Mouse (Mus musculus): ENCODE measurements around the gene Rps3a1. TPM values are rescaled to one million over a fixed set of nuclear protein-coding genes. Genes with fewer than 3 reads are reported as not detected.

Rps3a1 gene
- 1,198 and 1,219 TPM in 2 replicates for polyA plus RNA-seq (2016; fragmentation: Nextera tagmentation; extraction: Ambion mirVana)

DNA sequence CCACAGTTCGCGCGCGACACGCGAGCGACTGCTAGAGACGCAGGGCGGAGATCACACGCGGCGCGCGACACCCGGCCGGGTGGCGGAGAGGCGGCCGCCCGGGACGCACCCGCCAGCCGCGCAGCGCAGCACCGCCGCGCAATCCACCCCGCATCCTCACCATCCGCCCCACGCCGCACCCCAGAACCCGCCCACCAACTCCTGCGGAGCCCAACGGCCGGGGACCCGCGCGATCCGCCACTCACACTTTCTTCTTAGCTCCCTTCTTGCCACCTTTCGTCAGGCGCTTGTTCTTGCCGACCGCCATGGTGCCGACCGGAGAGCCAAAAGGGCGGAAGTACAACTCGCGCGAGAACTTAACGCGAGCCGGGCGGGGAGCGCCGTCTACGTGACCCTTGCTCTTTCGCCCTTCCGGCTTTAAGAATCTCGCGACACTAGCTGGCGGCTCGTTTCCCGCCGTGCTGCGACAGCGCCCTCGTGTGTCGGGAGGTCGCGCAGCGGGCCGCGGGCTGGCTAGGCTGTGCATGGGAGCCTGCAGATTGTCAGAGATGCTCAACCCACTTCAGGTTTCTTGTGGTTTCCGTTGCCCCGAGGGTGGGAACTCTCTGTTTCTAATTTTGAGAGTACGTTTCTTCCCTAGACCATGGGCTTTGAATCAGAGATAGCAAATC is at the start of gene Rps3a1:
TSS of gene Rps3a1 (minus strand) at position 440 of the 671 bp plus-strand sequence.
- Histone ChIP-seq H3K27ac (replicated peaks) (peak within 1 kb of the TSS; percentile 97), H3K9me3 (no peaks in the 10 kb centered on the region), H3K4me3 (peak within 1 kb of the TSS; percentile 92), H3K4me1 (peaks cover 26% of the 10 kb centered on the region), H3K27me3 (replicated peaks; ENCODE audit: low read depth, poor library complexity, severe bottlenecking) (no peaks in the 10 kb centered on the region), H3K36me3 (replicated peaks) (peaks cover 41% of the 10 kb centered on the region)
- WGBS, result under 1% methylated on average over 77 of the region's 77 CpGs
- DNase-seq (ENCODE audit: low spot score), result peak; percentile 99

DNA sequence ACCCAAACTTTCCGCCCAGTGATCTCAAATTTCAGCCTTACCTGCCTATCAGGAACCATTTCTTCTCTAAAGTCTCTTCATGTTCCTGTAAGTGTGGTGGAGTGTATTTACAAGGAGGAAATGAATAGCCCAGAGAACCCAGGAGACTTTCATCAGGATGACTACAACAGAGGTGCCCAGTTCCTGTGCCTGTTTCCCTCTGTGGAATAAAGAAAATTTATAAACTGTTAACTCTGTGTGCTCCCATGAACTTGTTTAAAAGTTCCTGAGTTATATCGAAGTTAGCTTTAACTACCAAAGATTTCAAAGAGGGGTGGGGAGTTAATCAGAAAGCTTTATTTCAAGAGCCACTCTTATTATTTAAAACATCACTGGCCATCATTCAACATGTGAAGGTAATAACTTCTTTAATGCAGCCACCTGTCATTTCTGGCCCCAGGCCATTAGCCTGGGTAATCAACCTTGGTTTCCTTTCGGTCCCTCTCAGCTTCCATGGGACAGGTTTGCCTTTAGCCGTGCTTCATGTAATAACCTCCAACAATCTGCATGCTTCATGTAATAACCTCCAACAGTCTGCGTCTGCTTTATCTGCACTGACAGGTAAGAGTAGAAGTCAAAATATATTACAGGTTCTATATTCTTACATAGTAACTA is 45.4 kb upstream of the Rps3a1 start:
- no peak overlapping the region for H3K4me3 ChIP-seq
- H3K27me3 ChIP-seq (replicated peaks; ENCODE audit: low read depth, poor library complexity, severe bottlenecking), result no peaks in the 10 kb centered on the region
- DNase-seq (ENCODE audit: low spot score), result no peak
- H3K9me3 ChIP-seq, result no peaks in the 10 kb centered on the region
- H3K27ac ChIP-seq (replicated peaks), result no peak overlapping the region
- WGBS, result 68% methylated on average over 5 of the region's 5 CpGs
- H3K4me1 ChIP-seq, result peaks cover 13% of the 10 kb centered on the region
- no peaks in the 10 kb centered on the region for H3K36me3 ChIP-seq (replicated peaks)

DNA sequence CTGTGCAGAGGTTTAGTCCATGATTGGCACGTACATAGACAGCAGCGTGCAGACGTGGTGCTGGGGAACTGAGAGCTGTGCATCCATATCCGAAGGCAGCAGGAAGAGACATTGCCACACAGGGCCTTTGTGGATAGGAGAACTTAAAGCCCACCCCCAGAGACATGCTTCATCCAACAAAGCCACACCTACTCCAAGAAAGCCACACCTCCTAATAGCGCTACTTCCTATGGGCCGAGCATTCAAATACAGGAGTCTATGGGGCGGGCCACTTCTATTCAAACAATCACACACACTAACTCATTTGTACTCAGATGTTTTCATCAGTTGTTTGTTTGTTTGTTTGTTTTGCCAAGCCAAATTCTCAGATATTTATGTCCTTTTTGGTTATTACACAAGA is 42.0 kb upstream of the Rps3a1 start:
- Histone ChIP-seq H3K27ac (replicated peaks) (no peak overlapping the region), H3K4me1 (peaks cover 13% of the 10 kb centered on the region), H3K9me3 (no peaks in the 10 kb centered on the region), H3K27me3 (replicated peaks; ENCODE audit: low read depth, poor library complexity, severe bottlenecking) (no peaks in the 10 kb centered on the region), H3K4me3 (no peak overlapping the region), H3K36me3 (replicated peaks) (no peaks in the 10 kb centered on the region)
- 87% methylated on average over 7 of the region's 7 CpGs for whole genome bisulfite sequencing
- no peak for DNase-seq (ENCODE audit: low spot score)

DNA sequence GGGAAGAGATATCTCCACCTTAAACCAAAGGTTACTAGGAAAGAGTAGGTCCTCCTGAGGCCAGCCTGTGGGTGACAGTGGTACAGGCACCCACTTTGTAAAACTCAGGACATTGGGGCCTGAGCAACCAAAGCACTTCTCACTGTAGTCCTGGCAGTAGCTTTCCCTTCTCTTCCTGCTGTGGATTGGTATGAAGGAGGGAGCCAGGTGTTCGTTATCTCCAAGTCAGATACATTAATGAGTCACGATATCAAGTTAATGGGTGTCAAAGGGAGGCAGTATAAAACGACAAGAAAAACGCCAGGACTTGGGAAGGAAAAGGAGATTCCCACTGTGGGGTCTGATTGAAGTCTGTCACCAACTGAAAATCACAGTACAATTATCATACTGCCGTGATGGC is 38.6 kb upstream of the Rps3a1 start:
- Histone ChIP-seq H3K4me3 (no peak overlapping the region), H3K4me1 (no peaks in the 10 kb centered on the region), H3K9me3 (no peaks in the 10 kb centered on the region), H3K36me3 (replicated peaks) (no peaks in the 10 kb centered on the region), H3K27me3 (replicated peaks; ENCODE audit: low read depth, poor library complexity, severe bottlenecking) (no peaks in the 10 kb centered on the region), H3K27ac (replicated peaks) (no peak overlapping the region)
- no peak for DNase-seq (ENCODE audit: low spot score)
- 76% methylated on average over 5 of the region's 5 CpGs for WGBS

DNA sequence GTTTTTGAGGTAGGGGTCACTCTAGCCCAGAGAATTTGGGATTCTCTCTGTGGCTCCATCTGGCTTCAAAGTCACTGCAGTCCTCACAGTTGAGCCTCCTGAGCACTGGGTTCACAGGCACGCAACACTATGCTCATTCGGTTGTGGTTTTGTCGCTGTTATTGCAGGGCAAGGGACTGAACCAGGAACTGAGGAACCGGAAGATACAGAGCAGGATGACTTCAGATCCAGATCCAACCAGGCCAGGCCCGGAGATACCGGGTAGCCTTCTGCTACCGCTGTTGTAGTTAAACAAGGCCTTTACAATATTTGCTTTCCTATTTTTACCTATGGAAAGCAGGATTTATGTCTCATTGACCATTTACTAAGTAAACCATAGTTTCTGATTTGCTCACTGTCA is 37.2 kb upstream of the Rps3a1 start:
- H3K4me1 ChIP-seq, result no peaks in the 10 kb centered on the region
- no peaks in the 10 kb centered on the region for H3K9me3 ChIP-seq
- 87% methylated on average over 7 of the region's 7 CpGs for WGBS
- no peak for DNase-seq (ENCODE audit: low spot score)
- no peak overlapping the region for H3K4me3 ChIP-seq
- H3K36me3 ChIP-seq (replicated peaks), result no peaks in the 10 kb centered on the region
- no peak overlapping the region for H3K27ac ChIP-seq (replicated peaks)
- no peaks in the 10 kb centered on the region for H3K27me3 ChIP-seq (replicated peaks; ENCODE audit: low read depth, poor library complexity, severe bottlenecking)

DNA sequence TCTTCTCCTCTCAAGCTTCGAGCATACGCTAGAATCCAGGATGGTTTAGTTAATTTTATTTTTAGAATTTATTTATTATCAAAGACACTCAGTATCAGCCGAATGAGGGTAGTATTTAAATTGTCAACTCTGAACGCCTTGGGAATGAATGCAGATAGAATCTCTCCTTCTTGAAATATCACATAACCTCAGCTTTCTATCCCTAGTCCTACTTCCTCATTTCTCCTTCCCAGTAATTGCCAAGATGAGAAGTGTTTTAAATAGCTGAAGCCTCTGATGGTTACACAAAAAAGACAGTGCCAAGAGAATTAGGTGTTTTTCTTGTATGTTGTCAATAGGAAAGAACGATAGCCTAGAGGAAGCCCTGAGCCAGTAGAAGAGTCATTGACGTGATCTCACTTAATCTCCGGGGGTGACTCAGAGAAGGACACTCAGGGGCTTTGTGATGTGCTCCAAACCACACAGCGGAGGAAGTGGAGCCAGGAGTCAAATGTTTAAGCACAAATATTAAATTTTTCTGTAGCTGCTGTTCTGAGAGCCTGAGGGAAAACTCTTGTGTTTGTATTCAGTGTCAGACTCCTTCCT is 26.4 kb upstream of the Rps3a1 start:
- no peak overlapping the region for H3K4me3 ChIP-seq
- H3K9me3 ChIP-seq, result no peaks in the 10 kb centered on the region
- H3K36me3 ChIP-seq (replicated peaks), result no peaks in the 10 kb centered on the region
- no peak for DNase-seq (ENCODE audit: low spot score)
- WGBS, result 75% methylated on average over 8 of the region's 8 CpGs
- no peaks in the 10 kb centered on the region for H3K4me1 ChIP-seq
- no peaks in the 10 kb centered on the region for H3K27me3 ChIP-seq (replicated peaks; ENCODE audit: low read depth, poor library complexity, severe bottlenecking)
- no peak overlapping the region for H3K27ac ChIP-seq (replicated peaks)

DNA sequence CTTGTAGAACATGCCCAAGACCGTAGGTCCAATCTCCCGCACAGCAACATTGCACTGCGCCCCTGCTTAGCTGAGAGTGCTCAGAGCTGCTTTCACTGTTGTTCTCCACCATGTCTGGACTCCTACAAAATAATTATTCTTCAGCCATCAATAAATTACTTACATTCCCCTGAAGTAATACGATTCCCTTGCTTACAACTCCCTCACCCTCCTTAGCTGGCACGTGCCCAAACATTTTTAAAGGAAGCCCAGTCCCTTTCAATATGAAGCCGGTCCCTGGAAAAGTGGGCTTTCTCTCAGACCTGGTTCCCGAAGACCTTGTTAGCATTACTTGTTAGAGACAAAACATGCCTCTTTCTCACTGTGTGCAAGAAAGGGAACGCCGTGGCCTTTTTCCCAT is 7.0 kb upstream of the Rps3a1 start:
- no peak for DNase-seq (ENCODE audit: low spot score)
- Histone ChIP-seq H3K36me3 (replicated peaks) (no peaks in the 10 kb centered on the region), H3K9me3 (no peaks in the 10 kb centered on the region), H3K4me1 (peaks cover 10% of the 10 kb centered on the region), H3K27me3 (replicated peaks; ENCODE audit: low read depth, poor library complexity, severe bottlenecking) (no peaks in the 10 kb centered on the region), H3K27ac (replicated peaks) (no peak overlapping the region), H3K4me3 (no peak overlapping the region)
- WGBS, result 76% methylated on average over 9 of the region's 9 CpGs

DNA sequence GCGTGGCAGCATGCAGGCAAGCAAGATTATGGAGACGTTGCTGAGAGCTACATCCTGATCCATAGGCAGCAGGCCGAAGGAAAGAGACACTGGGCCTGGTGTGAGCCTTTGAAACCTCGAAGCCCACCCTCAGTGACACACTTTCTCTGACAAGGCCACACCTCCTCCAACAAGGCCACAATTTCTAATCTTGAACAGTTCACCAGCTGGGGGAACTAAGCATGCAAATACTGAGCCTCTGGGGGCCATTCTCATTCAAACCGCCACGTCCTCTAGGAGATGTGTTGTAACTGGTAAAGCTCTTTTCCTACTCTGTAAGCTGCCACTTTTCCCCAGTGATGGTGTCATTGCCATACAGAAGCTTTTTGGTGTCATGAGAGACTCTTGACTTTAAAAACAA is 6.6 kb upstream of the Rps3a1 start:
- no peak overlapping the region for H3K27ac ChIP-seq (replicated peaks)

DNA sequence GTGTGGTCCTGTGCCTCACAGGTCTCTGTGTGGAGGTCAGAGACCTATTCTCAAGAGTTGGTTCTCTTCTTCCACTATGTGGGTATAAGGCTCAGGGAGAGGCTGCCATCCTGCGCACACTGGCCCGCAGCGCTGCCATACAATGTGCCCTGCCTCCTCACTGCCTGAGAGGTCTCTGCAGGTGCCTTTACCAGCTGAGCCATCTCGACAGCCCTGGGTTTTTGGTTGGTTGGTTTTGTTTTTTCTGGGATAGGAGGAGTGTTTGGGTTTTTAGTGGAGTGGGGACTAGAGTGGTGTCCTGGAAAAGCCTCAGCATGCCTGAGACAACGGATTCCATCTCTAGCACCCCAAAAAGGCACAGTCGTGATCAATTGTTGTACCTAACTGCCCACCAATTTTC is 841 bp upstream of the Rps3a1 start:
- peaks cover 32% of the 10 kb centered on the region for H3K36me3 ChIP-seq (replicated peaks)
- peaks cover 26% of the 10 kb centered on the region for H3K4me1 ChIP-seq
- no peak for DNase-seq (ENCODE audit: low spot score)
- H3K27ac ChIP-seq (replicated peaks), result peak overlapping the region; percentile 97
- peak overlapping the region; percentile 92 for H3K4me3 ChIP-seq
- 80% methylated on average over 6 of the region's 6 CpGs for WGBS
- no peaks in the 10 kb centered on the region for H3K27me3 ChIP-seq (replicated peaks; ENCODE audit: low read depth, poor library complexity, severe bottlenecking)
- H3K9me3 ChIP-seq, result no peaks in the 10 kb centered on the region

More for the DNA sequence above, 6.6 kb upstream of the Rps3a1 start:
- 76% methylated on average over 6 of the region's 6 CpGs for WGBS
- no peak overlapping the region for H3K4me3 ChIP-seq
- H3K9me3 ChIP-seq, result no peaks in the 10 kb centered on the region
- no peak for DNase-seq (ENCODE audit: low spot score)
- H3K4me1 ChIP-seq, result peaks cover 10% of the 10 kb centered on the region
- no peaks in the 10 kb centered on the region for H3K36me3 ChIP-seq (replicated peaks)
- no peaks in the 10 kb centered on the region for H3K27me3 ChIP-seq (replicated peaks; ENCODE audit: low read depth, poor library complexity, severe bottlenecking)

DNA sequence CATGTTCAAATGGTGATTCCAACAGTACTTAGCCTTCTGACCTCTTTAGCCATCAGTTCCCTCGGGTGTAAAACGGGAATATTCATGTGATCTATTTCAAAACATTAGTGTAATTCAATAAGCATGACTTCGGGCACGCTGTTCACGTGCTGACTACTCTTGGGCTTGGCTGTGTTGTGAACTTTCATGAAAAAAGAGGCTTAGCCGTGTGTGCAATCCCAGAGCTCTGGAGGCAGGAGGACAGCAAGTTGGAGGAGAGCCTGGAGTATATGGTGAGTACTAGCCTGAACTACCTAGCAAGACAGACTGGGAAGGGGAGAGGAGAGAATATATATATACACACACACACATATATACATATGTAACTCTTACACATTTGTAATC is 424 bp upstream of the Rps3a1 start:
- H3K4me3 ChIP-seq, result peak overlapping the region; percentile 92
- H3K27me3 ChIP-seq (replicated peaks; ENCODE audit: low read depth, poor library complexity, severe bottlenecking), result no peaks in the 10 kb centered on the region
- peak overlapping the region; percentile 97 for H3K27ac ChIP-seq (replicated peaks)
- H3K4me1 ChIP-seq, result peaks cover 26% of the 10 kb centered on the region
- WGBS, result 26% methylated on average over 6 of the region's 6 CpGs
- peaks cover 36% of the 10 kb centered on the region for H3K36me3 ChIP-seq (replicated peaks)
- no peaks in the 10 kb centered on the region for H3K9me3 ChIP-seq
- DNase-seq (ENCODE audit: low spot score), result no peak

DNA sequence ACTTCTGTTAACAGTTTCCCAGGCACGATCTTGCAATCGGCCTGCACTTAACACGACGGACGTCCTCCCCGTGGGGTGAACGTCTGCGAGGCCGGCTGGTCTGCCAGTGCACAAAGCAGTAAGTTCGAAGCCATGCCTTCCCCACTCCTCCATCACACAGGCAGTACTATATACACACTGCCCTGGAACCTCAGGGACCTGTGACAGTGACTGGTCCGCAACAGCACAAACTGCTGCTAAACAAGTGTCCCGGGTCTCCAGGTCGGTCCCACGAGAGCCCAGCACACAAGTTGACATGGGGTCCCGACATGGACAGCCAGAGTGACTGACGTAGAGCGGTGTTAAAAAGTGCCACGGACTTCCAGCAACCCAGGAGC is 628 bp downstream of the Rps3a1 start:
- Histone ChIP-seq H3K9me3 (no peaks in the 10 kb centered on the region), H3K27ac (replicated peaks) (peak overlapping the region; percentile 97), H3K36me3 (replicated peaks) (peaks cover 47% of the 10 kb centered on the region), H3K27me3 (replicated peaks; ENCODE audit: low read depth, poor library complexity, severe bottlenecking) (no peaks in the 10 kb centered on the region), H3K4me1 (peaks cover 26% of the 10 kb centered on the region), H3K4me3 (peak overlapping the region; percentile 92)
- under 1% methylated on average over 18 of the region's 18 CpGs for WGBS
- no peak for DNase-seq (ENCODE audit: low spot score)

DNA sequence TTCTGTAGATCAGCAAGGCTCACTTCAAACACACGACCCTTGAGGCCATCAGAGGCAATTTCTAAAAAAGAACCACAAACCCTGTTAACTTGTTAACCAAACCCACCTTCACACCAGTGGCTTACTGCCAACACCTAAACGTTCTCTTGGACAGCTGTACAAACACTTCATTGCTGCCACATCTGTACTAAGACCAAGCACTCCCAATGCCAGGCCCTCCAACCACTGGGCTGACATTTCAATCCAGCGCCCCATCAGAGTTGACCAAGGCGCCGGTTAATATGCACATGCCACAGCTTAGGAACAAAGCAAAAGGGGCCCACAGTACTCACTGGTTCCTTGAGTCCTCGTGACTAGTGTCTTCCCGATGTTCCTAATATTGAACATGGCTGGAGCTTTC is 1.1 kb downstream of the Rps3a1 start:
- Histone ChIP-seq H3K27me3 (replicated peaks; ENCODE audit: low read depth, poor library complexity, severe bottlenecking) (no peaks in the 10 kb centered on the region), H3K27ac (replicated peaks) (peak overlapping the region; percentile 97), H3K4me3 (peak overlapping the region; percentile 92), H3K36me3 (replicated peaks) (peaks cover 52% of the 10 kb centered on the region), H3K9me3 (no peaks in the 10 kb centered on the region), H3K4me1 (peaks cover 26% of the 10 kb centered on the region)
- 22% methylated on average over 7 of the region's 7 CpGs for WGBS
- peak; percentile 23 for DNase-seq (ENCODE audit: low spot score)

DNA sequence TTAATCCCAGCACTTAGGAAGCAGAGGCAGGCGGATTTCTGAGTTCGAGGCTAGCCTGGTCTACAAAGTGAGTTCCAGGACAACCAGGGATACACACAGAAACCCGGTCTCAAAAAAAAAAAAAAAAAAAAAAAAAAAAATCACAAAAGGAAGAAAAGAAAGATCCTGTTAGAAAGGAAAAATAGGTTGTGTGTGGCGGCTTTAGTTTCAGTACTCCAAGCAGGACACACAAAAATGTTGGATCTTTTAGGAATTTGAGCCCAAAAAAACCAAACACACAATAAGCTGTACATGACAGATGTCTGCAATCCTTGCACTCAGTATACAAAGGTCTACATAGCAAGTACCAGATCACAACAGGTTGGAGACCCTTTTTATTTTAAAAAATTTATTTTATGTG is 2.8 kb downstream of the Rps3a1 start:
- no peak for DNase-seq (ENCODE audit: low spot score)
- Histone ChIP-seq H3K27me3 (replicated peaks; ENCODE audit: low read depth, poor library complexity, severe bottlenecking) (no peaks in the 10 kb centered on the region), H3K27ac (replicated peaks) (no peak overlapping the region), H3K4me1 (peaks cover 26% of the 10 kb centered on the region), H3K36me3 (replicated peaks) (peaks cover 69% of the 10 kb centered on the region), H3K9me3 (no peaks in the 10 kb centered on the region), H3K4me3 (peak overlapping the region; percentile 92; the same call in 1 of the 2 replicates)
- 90% methylated on average over 4 of the region's 4 CpGs for WGBS
